Mouse (Mus musculus) spleen, adult 2 months (tissue): ENCODE data around the gene Mdh1b.

ENCODE experiments used
- CTCF ChIP-seq: fragments of 200-500 bp; IDR thresholded peaks from 2 replicates; pipeline ENCODE4 v1.5.1; 2011; ENCODE audit warnings: mild to moderate bottlenecking, inconsistent platforms; ENCODE audit not compliant: insufficient read depth, insufficient read length, insufficient replicate concordance; ENCODE audit errors: extremely low read depth
- POLR2A ChIP-seq: fragments of 200-500 bp; IDR thresholded peaks from 2 replicates; pipeline ENCODE4 v1.6.1; 2011; ENCODE audit warnings: low read depth, low read length, inconsistent platforms

DNA sequence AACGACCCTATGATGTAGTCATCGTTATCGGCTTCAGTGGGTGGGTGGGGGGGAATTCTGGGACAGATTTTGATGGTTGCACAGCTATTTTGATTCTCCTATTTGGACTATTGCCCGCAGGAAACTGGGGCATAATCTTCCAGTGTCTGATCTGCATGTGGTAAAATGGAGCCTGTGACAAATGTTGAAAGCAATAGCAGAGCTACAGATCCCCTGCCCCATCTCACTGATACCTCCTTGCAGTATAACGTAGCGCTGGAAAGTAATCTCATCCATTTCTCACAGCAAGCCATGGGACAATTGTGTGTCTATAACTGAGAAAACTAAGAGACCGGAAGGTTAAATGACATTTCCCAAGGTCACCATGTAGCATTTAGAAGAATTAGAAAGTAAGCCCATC lies 34.3 kb upstream of the Mdh1b start:
- TF ChIP-seq CTCF = no peak
- TF ChIP-seq POLR2A = no peak
